Mouse (Mus musculus) megakaryocyte, adult 5-6 weeks (primary cell): ENCODE measurements around the gene G3bp2. TPM values are rescaled to one million over a fixed set of nuclear protein-coding genes. Genes with fewer than 3 reads are reported as not detected.

Experiments used
- ATAC-seq: 2 replicates; pipeline ENCODE4 v1.8.0; 2016; ENCODE audit warnings: mild to moderate bottlenecking, inconsistent platforms; ENCODE audit not compliant: poor library complexity, severe bottlenecking
- total RNA-seq, 2 experiments: library from RNA; stranded (forward) in 1 of 2; stranded (reverse) in 1 of 2; fragments of 153-499, 151-499 nt in 1 of 2; fragments of 221-1000, 200-1000 nt in 1 of 2; gene quantifications; 2 replicates each; pipeline versions ENCODE4 v1.2.3 to v1.2.4; 2015 to 2017

G3bp2 gene
- total RNA-seq, 2 experiments from 2014 or later: 83.1 to 107 TPM

DNA sequence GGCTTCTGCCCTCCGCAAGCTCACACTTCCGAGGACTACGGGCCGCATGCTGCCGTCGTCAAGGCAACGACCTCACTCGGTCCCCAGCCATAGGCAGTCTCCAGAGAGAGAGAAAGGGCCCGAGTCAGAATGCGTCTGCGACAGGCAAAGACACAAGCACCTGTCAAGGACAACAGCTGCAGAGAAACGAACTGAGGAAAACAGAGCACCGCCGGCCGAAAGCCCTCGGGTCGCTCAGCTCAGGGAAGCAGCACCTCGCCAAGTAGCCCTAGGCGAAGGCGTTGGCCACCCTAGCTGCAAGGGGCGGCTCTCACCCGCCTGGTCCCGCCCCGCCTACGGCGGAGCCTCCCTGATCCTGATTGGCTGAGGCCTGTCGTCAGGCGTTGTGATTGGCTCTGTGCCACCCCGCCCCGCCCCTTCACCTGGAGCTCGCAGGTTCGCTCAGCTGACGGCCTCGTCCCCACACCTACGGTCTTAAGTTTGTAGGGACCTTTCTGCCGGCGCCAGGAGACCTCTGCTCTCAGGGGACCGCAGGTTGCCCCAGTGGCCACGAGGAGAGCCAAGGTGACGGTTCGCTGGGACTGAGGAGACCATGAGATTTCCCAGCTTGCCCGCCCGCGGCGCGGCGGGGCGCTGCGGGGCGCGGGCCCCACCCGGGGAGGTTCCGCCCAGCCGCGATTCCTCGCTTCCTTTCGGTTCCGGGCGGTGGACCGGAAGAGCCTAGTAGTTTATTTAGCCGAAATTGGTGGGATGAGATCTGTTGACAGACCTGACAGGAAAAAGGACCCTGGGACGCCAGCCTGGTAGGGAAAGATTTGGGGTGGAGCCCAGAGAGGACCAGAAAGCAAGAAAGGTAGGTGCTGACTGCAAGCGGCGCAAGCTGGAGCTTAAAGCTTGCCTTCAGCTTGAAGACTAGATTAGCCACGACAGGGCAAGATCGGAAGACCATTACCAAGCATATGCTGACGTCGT is 40.9 kb downstream of the G3bp2 start:
- ATAC-seq: peak; percentile 99

GRCm38 (mm10) chr5:92019960-92020359 is 63.6 kb downstream of the G3bp2 start:
- ATAC-seq: peak; percentile 73

- no peak for ATAC-seq
Observed at GRCm38 (mm10) chr5:92011756-92012155, 71.8 kb downstream of the G3bp2 start.

- ATAC-seq: no peak
Observed at GRCm38 (mm10) chr5:92009827-92010226, 73.7 kb downstream of the G3bp2 start.

GRCm38 (mm10) chr5:92003011-92003410 is 80.5 kb downstream of the G3bp2 start:
- peak; percentile 67 for ATAC-seq

Other genes with a start within 250 kb of the G3bp2 start
- gene Rchy1, start 120.7 kb downstream of the G3bp2 start, total RNA-seq (2015): 117 and 137 TPM in 2 replicates
- 80.1 and 92.6 TPM in 2 replicates for gene Rchy1, start 120.7 kb downstream of the G3bp2 start, total RNA-seq (2017)
- not detected in 2 replicates for gene Odaph, start 96.2 kb downstream of the G3bp2 start, total RNA-seq (2015)
- not detected in 2 replicates for gene Odaph, start 96.2 kb downstream of the G3bp2 start, total RNA-seq (2017)
- gene Cdkl2, start 39.8 kb downstream of the G3bp2 start, total RNA-seq (2015): 0.84 TPM in 1 of 2 replicates, not detected in the other
- gene Cdkl2, start 39.8 kb downstream of the G3bp2 start, total RNA-seq (2017): 0.20 and 0.95 TPM in 2 replicates
- 55.8 and 56.5 TPM in 2 replicates for gene Uso1, start 54.2 kb upstream of the G3bp2 start, total RNA-seq (2015)
- gene Uso1, start 54.2 kb upstream of the G3bp2 start, total RNA-seq (2017): 20.9 and 29.7 TPM in 2 replicates
- not detected in 2 replicates for gene U90926, start 131.7 kb upstream of the G3bp2 start, total RNA-seq (2015)
- gene U90926, start 131.7 kb upstream of the G3bp2 start, total RNA-seq (2017): not detected in 2 replicates
- 4.7 and 5.5 TPM in 2 replicates for gene Ppef2, start 172.6 kb upstream of the G3bp2 start, total RNA-seq (2015)
- gene Ppef2, start 172.6 kb upstream of the G3bp2 start, total RNA-seq (2017): 2.7 TPM in 2 replicates
- gene Naaa, start 194.5 kb upstream of the G3bp2 start, total RNA-seq (2015): 310 and 351 TPM in 2 replicates
- 171 and 196 TPM in 2 replicates for gene Naaa, start 194.5 kb upstream of the G3bp2 start, total RNA-seq (2017)
- 21.6 and 32.1 TPM in 2 replicates for gene Sdad1, start 226.8 kb upstream of the G3bp2 start, total RNA-seq (2015)
- gene Sdad1, start 226.8 kb upstream of the G3bp2 start, total RNA-seq (2017): 38.3 and 50.1 TPM in 2 replicates
- 0.14 and 0.45 TPM in 2 replicates for gene Cxcl9, start 244.4 kb upstream of the G3bp2 start, total RNA-seq (2015)
- 0.61 and 10.7 TPM in 2 replicates for gene Cxcl9, start 244.4 kb upstream of the G3bp2 start, total RNA-seq (2017)
- gene Art3, start 248.1 kb upstream of the G3bp2 start, total RNA-seq (2015): not detected in 2 replicates
- gene Art3, start 248.1 kb upstream of the G3bp2 start, total RNA-seq (2017): not detected in 2 replicates